9 mouse cellular contexts compared by ENCODE assay signal in the genomic region with DNA sequence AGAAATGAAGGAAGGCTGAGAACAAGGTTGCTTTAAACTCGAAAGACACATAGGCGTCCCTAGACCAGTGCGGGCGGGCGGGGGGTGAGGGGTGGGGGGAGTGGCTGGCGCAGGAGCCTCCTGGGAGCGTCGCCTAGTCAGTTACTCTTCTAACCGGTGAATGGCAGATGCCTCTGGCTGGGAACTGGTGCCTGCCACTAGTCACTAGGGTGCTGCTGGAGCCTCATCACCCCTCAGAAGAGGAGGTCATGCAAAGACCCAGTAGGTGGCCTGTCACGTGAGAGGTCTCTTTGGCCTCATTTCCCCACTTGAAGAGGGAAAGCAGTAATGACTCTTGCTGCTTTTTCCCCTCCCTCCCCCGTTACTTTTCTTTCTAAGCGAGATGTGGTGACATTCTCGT. TPM values are rescaled to one million over a fixed set of nuclear protein-coding genes. Genes with fewer than 3 reads are reported as not detected.
DNase-seq lines count a peak whose midpoint lies in the region; ATAC-seq lines count a peak whose summit lies in the region.
"Had no signal": no experiment of that assay in that cellular context is flagged by ENCODE, and none has a peak within 500 bp of the region (broad histone marks: within the 10 kb centered on the region; RNA-seq: fewer than 3 reads in every experiment).

No protein-coding gene starts in this region.

- under 1% methylated on average over 13 of the region's 13 CpGs for WGBS in hindbrain, embryonic 12.5 days
- WGBS in liver, embryonic 16.5 days (ENCODE audit: insufficient replicate concordance), result 1% methylated on average over 13 of the region's 13 CpGs

- no peak for ATAC-seq in hindbrain, embryonic 12.5 days (ENCODE audit: low FRiP score)
- ATAC-seq in liver, embryonic 16.5 days (ENCODE audit: low read depth), result no peak
- no peak for ATAC-seq in megakaryocyte progenitor cell, adult 5-6 weeks (replicated peaks; ENCODE audit: poor library complexity)

- no peak overlapping the region for H3K27ac ChIP-seq in hindbrain, embryonic 12.5 days
- H3K27ac ChIP-seq in liver, embryonic 16.5 days (ENCODE audit: low read length), result no peak overlapping the region

- peaks cover 27% of the 10 kb centered on the region for H3K4me1 ChIP-seq in hindbrain, embryonic 12.5 days
- H3K4me1 ChIP-seq in liver, embryonic 16.5 days (ENCODE audit: control insufficient read depth, low read depth, low read length), result no peaks in the 10 kb centered on the region; the same call in 1 of the 2 replicates

- peak overlapping the region; percentile 47 for H3K4me3 ChIP-seq in hindbrain, embryonic 12.5 days
- H3K4me3 ChIP-seq in liver, embryonic 16.5 days (ENCODE audit: low read depth, low read length), result no peak overlapping the region
- H3K4me3 ChIP-seq: erythroblast, embryonic 14.5 days had no signal

- no peaks in the 10 kb centered on the region for H3K9me3 ChIP-seq in hindbrain, embryonic 12.5 days (replicated peaks)
- H3K9me3 ChIP-seq in liver, embryonic 16.5 days (replicated peaks; ENCODE audit: control insufficient read depth, low read length), result no peaks in the 10 kb centered on the region

- H3K4me2 ChIP-seq in hindbrain, embryonic 12.5 days (replicated peaks), result peak overlapping the region; percentile 94
- peak overlapping the region; percentile 16; the same call in 1 of the 2 replicates for H3K4me2 ChIP-seq in liver, embryonic 16.5 days (ENCODE audit: low read depth, low read length)

- no peaks in the 10 kb centered on the region for H3K36me3 ChIP-seq in hindbrain, embryonic 12.5 days
- H3K36me3 ChIP-seq in liver, embryonic 16.5 days (ENCODE audit: control insufficient read depth, insufficient read depth), result no peaks in the 10 kb centered on the region

- H3K27me3 ChIP-seq in hindbrain, embryonic 12.5 days, result peaks cover 92% of the 10 kb centered on the region
- H3K27me3 ChIP-seq in liver, embryonic 16.5 days (ENCODE audit: control insufficient read depth, insufficient read depth, low read depth, low read length), result peaks cover 65% of the 10 kb centered on the region

- DNase-seq in adrenal gland, postnatal 25 days, result peak; percentile 25
- DNase-seq in adrenal gland, postnatal 10 days, result no peak
- peak; percentile 34 for DNase-seq in ES-CJ7 (ENCODE audit: low read depth, low spot score)
- DNase-seq in thymus, postnatal 36 days, result no peak
- no peak for DNase-seq in lung, postnatal 25 days (ENCODE audit: low spot score)

- no peak overlapping the region for H3K9ac ChIP-seq in hindbrain, embryonic 12.5 days
- no peak overlapping the region for H3K9ac ChIP-seq in liver, embryonic 16.5 days (ENCODE audit: low read depth, low read length)

RNA-seq across cellular contexts. Expression of a gene that starts 1.0 kb away (rescaled TPM):
- total RNA-seq in adrenal gland, postnatal 25 days (2021), result 310 and 340 TPM in 2 replicates
- 100 to 1,000 TPM; 121 to 185 TPM for total RNA-seq in adrenal gland, postnatal 10 days (2021)
- 0.40 TPM in 2 replicates for polyA plus RNA-seq in hindbrain, embryonic 12.5 days (2016; fragmentation: Nextera tagmentation; extraction: Ambion mirVana)
- 0.09 and 0.19 TPM in 2 replicates for polyA plus RNA-seq in liver, embryonic 16.5 days (2015; fragmentation: Nextera tagmentation; extraction: Ambion mirVana)
- not detected in 2 replicates for total RNA-seq in megakaryocyte progenitor cell, adult 5-6 weeks (2015)
- total RNA-seq in megakaryocyte progenitor cell, adult 5-6 weeks (2017), result not detected in 2 replicates
- polyA plus RNA-seq: erythroblast, embryonic 14.5 days had no signal

RNA-seq across cellular contexts. Expression of a gene that starts 51.5 kb away (rescaled TPM):
- 89.9 and 96.0 TPM in 2 replicates for total RNA-seq in adrenal gland, postnatal 25 days (2021)
- total RNA-seq in adrenal gland, postnatal 10 days (2021), result 10 to 100 TPM; 90.6 to 91.7 TPM
- 148 and 150 TPM in 2 replicates for polyA plus RNA-seq in hindbrain, embryonic 12.5 days (2016; fragmentation: Nextera tagmentation; extraction: Ambion mirVana)
- polyA plus RNA-seq in liver, embryonic 16.5 days (2015; fragmentation: Nextera tagmentation; extraction: Ambion mirVana), result 64.2 and 68.8 TPM in 2 replicates
- total RNA-seq in megakaryocyte progenitor cell, adult 5-6 weeks (2015), result 79.1 and 84.7 TPM in 2 replicates
- 160 and 176 TPM in 2 replicates for total RNA-seq in megakaryocyte progenitor cell, adult 5-6 weeks (2017)

Comparison
In these comparisons a context has a peak if more than half of its experiments do, and no peak if none do; other contexts are left out.
1. DNase-seq: peak in adrenal gland, postnatal 25 days (single experiment) and ES-CJ7 (single experiment); none in adrenal gland, postnatal 10 days (single experiment), thymus, postnatal 36 days (0 of 2) and lung, postnatal 25 days (single experiment).
2. RNA of a gene that starts 1.0 kb away (total RNA-seq): 310 to 340 TPM in adrenal gland, postnatal 25 days and 121 to 185 TPM in adrenal gland, postnatal 10 days; not detected in megakaryocyte progenitor cell, adult 5-6 weeks; every median in the first group is over 100 times any median in the second.